Mouse (Mus musculus) activated CD4-positive, CD25-positive, alpha-beta regulatory T cell, adult 4 months (primary cell): ENCODE measurements around the gene Ngdn. TPM values are rescaled to one million over a fixed set of nuclear protein-coding genes. Genes with fewer than 3 reads are reported as not detected.
"Not testable (repeated sequence)": the region's sequence is repeated elsewhere in the genome, so short reads cannot be mapped to it uniquely, and the experiment has no call there.

ENCODE experiments used
- ATAC-seq: one replicate; pipeline ENCODE4 v1.8.0; 2017
- polyA plus RNA-seq, 2 experiments: library from polyadenylated mRNA; unstranded; fragments of 100-300 nt; shearing (Covaris generic); gene quantifications; one replicate each; pipeline ENCODE4 v1.2.1; 2017

The Ngdn gene
- polyA plus RNA-seq, 2 experiments from 2014 or later, result 158 to 174 TPM

DNA sequence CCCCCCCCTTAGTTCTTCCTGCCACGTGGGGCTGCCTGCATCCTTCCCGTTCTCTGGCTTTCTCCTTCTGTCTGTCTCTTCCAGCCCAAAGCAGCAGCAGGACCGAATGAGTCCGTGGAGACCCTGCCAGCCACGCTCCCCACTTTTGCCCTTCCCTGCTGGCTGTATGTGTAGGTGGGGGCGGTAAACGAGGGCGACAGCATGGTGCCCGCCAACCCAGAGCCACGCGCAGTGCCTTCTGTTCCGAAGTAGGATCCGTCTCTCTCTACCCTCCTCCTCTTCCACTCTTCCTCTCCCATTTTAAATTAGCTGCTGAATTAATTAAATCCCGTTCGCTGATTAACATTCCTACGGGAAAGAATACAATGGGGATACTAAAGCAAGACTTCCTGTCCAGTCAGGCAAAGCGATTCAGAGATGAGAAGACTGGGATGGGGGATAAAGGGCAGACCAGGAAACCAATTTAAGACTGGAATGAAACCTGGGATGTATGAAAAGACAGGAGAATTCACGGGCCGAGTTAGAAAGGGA, 17.5 kb downstream of the Ngdn start:
- ATAC-seq, result no peak

GRCm38 (mm10) chr14:55043694-55044093, 28.4 kb downstream of the Ngdn start:
- not testable (repeated sequence) for ATAC-seq

DNA sequence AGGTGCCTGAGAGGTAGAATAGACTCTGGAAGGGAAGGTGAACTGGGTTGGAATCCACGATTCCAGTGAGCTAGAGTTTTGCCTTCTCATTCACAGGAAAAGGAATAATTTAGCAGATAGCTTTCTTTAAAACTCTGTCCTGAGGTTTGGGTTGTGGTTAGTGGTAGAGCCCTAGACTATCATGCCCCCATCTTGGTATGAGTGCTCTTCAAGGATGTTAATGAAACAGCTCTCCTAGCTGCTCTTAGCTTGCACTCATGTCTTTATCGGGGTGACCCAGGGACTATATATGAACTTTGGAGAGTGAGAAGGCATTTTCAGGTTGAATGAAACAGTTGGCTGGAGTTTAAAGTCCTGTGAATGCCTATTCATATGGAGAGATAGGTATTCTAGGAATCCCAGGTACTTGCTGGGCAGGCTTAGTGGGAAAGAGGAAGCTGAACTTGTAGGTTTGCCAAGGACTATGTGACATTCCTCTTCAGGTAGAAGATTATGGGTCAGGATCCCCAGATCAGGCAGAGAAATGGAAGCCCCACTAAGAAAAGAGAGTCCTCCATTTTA, 32.8 kb downstream of the Ngdn start:
- no peak for ATAC-seq

DNA sequence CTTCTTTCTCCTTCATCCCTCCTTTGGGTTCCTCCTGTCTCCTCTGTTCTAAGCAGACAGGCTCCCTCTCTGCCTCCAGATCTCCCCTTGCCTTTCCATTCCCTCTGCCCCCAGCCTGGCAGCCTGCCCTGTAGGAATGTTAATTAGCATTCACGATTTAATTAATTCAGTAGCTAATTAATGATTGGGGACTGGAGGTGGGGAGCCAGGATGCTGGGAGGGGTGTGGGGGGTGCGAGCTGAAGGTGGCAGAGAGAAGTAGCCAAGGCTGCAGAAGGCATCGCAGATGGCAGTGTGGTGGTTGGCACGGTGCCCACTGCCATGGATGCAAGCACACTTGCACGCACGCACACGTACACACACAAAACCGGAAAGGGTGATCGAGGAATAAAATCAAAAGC, 37.2 kb downstream of the Ngdn start:
- no peak for ATAC-seq

DNA sequence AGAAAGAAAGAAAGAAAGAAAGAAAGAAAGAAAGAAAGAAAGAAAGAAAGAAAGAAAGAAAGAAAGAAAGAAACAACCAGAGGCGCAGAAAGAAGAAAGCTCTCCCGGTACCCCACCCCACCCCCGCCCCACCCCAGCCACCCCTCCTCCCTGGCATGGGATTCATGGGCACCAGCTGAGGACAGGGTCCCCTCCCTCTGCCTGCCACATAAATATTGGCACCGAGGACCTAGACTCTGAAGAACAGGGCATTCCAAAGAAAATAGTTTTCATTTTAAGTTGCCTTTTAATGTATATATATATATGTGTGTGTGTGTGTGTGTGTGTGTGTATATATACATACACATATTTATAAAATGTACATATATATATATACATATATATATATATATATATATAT, 37.8 kb downstream of the Ngdn start:
- ATAC-seq, result no peak

GRCm38 (mm10) chr14:55053708-55054190, 38.5 kb downstream of the Ngdn start:
- no peak for ATAC-seq

- ATAC-seq, result no peak
Measured at GRCm38 (mm10) chr14:55054191-55054749, 39.0 kb downstream of the Ngdn start.

DNA sequence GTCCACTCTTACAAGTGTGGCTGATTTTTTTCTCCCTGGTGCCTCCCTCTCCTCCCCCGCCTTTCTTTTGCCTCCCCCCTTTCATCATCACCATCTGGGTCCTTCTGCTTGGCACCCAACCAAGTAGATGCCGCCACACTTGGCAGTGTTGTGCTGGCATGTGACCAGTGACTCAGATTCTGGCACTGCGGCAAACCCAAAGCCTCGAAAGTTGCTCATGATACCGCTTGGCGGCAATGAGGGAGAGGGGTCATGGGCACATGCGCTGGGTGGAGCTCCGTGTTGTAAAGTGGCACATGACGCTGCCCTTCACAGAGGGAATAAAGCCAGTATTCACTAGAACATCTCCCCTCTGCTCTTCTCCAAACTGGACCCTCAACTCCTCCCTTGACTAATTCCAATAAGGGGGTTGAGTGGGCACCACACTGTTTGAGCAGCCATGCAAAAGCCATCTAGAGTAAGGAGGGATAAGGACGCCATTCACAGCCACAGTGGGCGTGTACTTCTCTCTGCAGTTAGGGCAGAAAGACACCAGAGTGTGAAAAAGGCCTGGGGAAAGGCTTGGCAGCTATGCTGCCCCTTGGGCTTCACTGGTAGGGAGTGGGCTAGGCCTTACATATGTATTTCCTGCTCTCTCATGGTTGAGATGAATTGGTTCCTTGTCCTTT, 40.0 kb downstream of the Ngdn start:
- ATAC-seq, result no peak

DNA sequence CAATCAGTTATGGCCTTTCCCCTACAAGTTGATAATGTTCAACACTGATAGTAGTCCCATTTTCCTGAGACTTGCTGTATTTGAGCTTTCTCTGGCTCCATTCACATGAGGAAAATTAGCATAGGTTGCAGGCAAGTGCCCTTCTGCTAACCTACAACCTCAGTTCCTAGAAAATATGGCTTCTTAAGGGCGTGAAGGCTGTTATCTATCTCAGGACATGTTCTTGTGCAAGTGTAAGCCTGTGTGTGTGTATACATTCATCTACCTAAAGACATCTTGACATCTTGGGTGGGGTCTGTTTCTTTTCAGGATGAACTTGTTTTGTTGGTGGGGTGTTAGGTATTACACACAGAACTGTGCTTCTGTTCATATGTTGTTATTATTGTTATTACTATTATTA, 43.8 kb downstream of the Ngdn start:
- no peak for ATAC-seq

DNA sequence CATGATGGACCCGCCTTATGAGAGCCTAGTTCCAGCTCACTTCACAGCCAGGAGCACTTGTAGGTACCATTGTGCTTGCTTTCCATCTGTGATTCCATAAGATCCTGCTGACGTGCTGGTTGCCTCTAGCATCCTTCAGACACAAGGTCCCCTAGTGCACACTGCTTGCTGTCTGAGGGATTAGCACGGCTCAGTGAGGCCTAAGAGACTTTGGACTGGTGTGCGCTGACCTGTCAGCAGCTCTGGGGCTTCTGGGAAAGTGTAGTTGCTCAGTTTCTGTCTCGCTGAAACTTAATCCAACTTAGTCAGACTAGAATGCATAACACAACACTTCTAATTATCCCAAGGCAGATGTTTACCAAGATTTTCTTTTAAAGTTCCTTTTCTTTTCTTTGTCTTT, 44.7 kb downstream of the Ngdn start:
- no peak for ATAC-seq

DNA sequence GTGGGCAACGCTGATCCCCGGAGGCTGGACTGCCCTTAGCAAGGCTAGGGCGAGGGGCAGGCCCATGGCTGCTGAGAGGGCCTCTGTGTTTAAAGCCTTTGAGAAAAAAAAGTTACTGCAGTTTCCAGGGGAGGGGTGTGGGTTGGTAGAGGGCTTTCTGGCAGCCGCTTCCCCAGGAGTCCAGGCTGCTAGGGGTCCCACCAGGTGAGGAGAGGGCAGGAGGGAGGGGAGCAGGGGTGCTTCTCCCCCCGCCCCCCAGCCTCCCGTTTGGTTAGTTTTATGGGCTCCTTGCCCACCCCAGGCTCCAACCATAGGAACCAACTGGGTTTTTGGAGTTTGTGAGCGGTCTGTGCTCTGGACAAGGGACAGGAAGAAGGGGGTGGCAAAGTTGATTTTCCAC, 46.6 kb downstream of the Ngdn start:
- no peak for ATAC-seq

- ATAC-seq, result no peak
Measured at GRCm38 (mm10) chr14:55062626-55063025, 47.4 kb downstream of the Ngdn start.

DNA sequence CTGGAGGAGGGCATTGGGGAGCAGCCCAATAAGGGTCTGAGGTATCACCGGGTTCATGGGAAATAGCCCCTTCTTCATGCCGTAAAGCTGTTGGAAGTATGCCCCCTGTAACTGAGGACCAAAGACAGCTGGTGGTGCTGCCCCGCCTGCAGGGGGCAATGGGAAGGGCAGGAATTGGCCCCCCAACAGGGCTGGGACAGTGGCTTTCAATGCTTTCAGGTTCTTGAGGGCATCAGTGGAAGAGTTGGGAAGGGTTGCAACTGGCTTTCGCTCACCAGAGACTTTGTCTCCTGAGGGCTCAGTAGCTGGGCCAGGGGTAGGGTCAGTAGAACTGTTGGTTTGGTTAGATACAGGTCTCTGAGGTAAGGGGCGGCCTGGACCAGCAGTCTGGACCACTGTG, 47.9 kb downstream of the Ngdn start:
- no peak for ATAC-seq

- no peak for ATAC-seq
Measured at GRCm38 (mm10) chr14:55063581-55064381, 48.5 kb downstream of the Ngdn start.

- ATAC-seq, result no peak
Measured at GRCm38 (mm10) chr14:55064481-55065370, 49.5 kb downstream of the Ngdn start.

- ATAC-seq, result no peak
Measured at GRCm38 (mm10) chr14:55065391-55065790, 50.1 kb downstream of the Ngdn start.

- no peak for ATAC-seq
Measured at GRCm38 (mm10) chr14:55066042-55066441, 50.8 kb downstream of the Ngdn start.

DNA sequence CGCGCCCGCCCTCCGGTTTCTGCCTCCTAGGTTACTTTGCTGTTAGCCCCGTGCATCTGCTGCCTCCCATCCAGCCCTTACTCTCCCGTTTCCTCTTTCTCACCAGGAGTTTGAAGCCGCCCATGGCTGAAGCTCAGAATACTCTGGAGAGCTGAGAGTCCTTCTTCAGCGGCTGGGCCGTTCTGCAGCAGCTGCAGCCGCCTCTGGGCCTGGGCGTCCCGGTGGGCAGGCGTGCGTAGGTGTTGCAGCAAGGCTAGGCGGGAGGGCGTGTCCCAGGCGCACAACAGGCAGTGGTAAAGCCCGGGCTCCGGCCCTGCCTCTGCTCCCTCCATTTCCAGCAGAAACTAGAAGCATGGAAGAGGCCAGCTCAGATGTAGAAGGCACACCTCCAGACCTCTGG, 56.5 kb downstream of the Ngdn start:
- ATAC-seq, result no peak
